Mouse (Mus musculus) lung, adult 2 months (tissue): ENCODE data around the gene Kalrn.

Source experiments
- CTCF ChIP-seq: fragments of 200-500 bp; IDR thresholded peaks from 2 replicates; pipeline ENCODE4 v1.5.1; 2011; ENCODE audit warnings: mild to moderate bottlenecking, low read length, control low read depth; ENCODE audit not compliant: insufficient read depth
- POLR2A ChIP-seq: fragments of 200-500 bp; IDR thresholded peaks from 2 replicates; pipeline ENCODE4 v1.6.1; 2011; ENCODE audit warnings: low read depth, mild to moderate bottlenecking, control low read depth, low read length, borderline replicate concordance; ENCODE audit errors: extremely low read depth

- TF ChIP-seq CTCF: no peak
- no peak for TF ChIP-seq POLR2A
These were observed 155.9 kb downstream of the Kalrn start for GRCm38 (mm10) chr16:34417383-34417782.
